Mouse (Mus musculus) forebrain, embryonic 16.5 days (tissue): ENCODE measurements at regions not wholly inside any gene's neighbourhood (a gene's known extent, or its start where the extent isn't known, plus 50 kb on each side); places are given as distances from the start of the nearest gene placed in this dataset.

Experiments used
- ATAC-seq: fragments of 200-750 bp; cut with Nextera tagmentation; 2 replicates; pipeline ENCODE4 v1.8.0; 2017; ENCODE audit warnings: mild to moderate bottlenecking, moderate library complexity
- H3K27ac ChIP-seq: fragments of 300-500 bp; sonication (generic); 2 replicates; pipeline ENCODE4 v1.5.1; 2014; ENCODE audit warnings: low read length, control low read depth
- H3K27me3 ChIP-seq: fragments of 300-500 bp; sonication (generic); replicated peaks from 2 replicates; pipeline ENCODE4 v1.6.1; 2014; ENCODE audit warnings: low read length; ENCODE audit not compliant: control insufficient read depth, insufficient read depth
- H3K36me3 ChIP-seq: fragments of 300-500 bp; sonication (generic); 2 replicates; pipeline ENCODE4 v1.6.1; 2014; ENCODE audit not compliant: control insufficient read depth, insufficient read depth
- H3K4me1 ChIP-seq: fragments of 300-500 bp; sonication (generic); replicated peaks from 2 replicates; pipeline ENCODE4 v1.6.1; 2014; ENCODE audit warnings: low read length; ENCODE audit not compliant: control insufficient read depth, insufficient read depth
- H3K4me2 ChIP-seq: fragments of 300-500 bp; sonication (generic); 2 replicates; pipeline ENCODE4 v1.6.1; 2014; ENCODE audit warnings: mild to moderate bottlenecking, low read length, control low read depth
- H3K4me3 ChIP-seq: fragments of 300-500 bp; sonication (generic); replicated peaks from 2 replicates; pipeline ENCODE4 v1.5.1; 2014; ENCODE audit warnings: mild to moderate bottlenecking, low read length, control low read depth
- H3K9ac ChIP-seq: fragments of 300-500 bp; sonication (generic); replicated peaks from 2 replicates; pipeline ENCODE4 v1.6.1; 2014; ENCODE audit warnings: low read depth, low read length, control low read depth
- H3K9me3 ChIP-seq: fragments of 300-500 bp; sonication (generic); 2 replicates; pipeline ENCODE4 v1.6.1; 2016; ENCODE audit warnings: low read length; ENCODE audit not compliant: control insufficient read depth
- WGBS: fragments of 180-500 bp; shearing (Covaris S2); extraction: QIAGEN DNeasy Blood & Tissue Kit; methylation state at CpG from one replicate; pipeline ENCODE4 v1.1.7; 2014; 5-methylcytosine and 5-hydroxymethylcytosine counted together

- Histone ChIP-seq H3K27me3 (no peaks in the 10 kb centered on the region), H3K4me3 (peak overlapping the region; percentile 62), H3K4me2 (peak overlapping the region; percentile 98), H3K9me3 (no peaks in the 10 kb centered on the region), H3K4me1 (peaks cover 3% of the 10 kb centered on the region; the same call in 1 of the 2 replicates), H3K36me3 (no peaks in the 10 kb centered on the region), H3K9ac (peak overlapping the region; percentile 58), H3K27ac (no peak overlapping the region)
- under 1% methylated on average over 5 of the region's 5 CpGs for WGBS
- peak; percentile 86 for ATAC-seq
These were observed 1103.2 kb upstream of the 2610301B20Rik start for GRCm38 (mm10) chr4:9771103-9771474.

- H3K9me3 ChIP-seq = no peaks in the 10 kb centered on the region
- no peak overlapping the region for H3K9ac ChIP-seq
- H3K4me3 ChIP-seq = no peak overlapping the region
- no peaks in the 10 kb centered on the region for H3K36me3 ChIP-seq
- H3K4me2 ChIP-seq = no peak overlapping the region
- H3K27me3 ChIP-seq = no peaks in the 10 kb centered on the region
- no peaks in the 10 kb centered on the region for H3K4me1 ChIP-seq
- no peak for ATAC-seq
- no peak overlapping the region for H3K27ac ChIP-seq
- 93% methylated on average over 8 of the region's 8 CpGs for WGBS
These were observed 1095.9 kb upstream of the 2610301B20Rik start for GRCm38 (mm10) chr4:9778391-9778790.

GRCm38 (mm10) chr4:9779594-9779993 is 1094.7 kb upstream of the 2610301B20Rik start:
- Histone ChIP-seq H3K36me3 (no peaks in the 10 kb centered on the region), H3K4me1 (no peaks in the 10 kb centered on the region), H3K27ac (no peak overlapping the region), H3K9ac (no peak overlapping the region), H3K4me3 (no peak overlapping the region), H3K4me2 (no peak overlapping the region), H3K9me3 (no peaks in the 10 kb centered on the region), H3K27me3 (no peaks in the 10 kb centered on the region)
- WGBS = 89% methylated on average over 3 of the region's 3 CpGs
- ATAC-seq = no peak

- H3K9me3 ChIP-seq = no peaks in the 10 kb centered on the region
- WGBS = 38% methylated on average over 9 of the region's 9 CpGs
- no peak overlapping the region for H3K27ac ChIP-seq
- H3K4me3 ChIP-seq = no peak overlapping the region
- H3K4me1 ChIP-seq = no peaks in the 10 kb centered on the region
- no peak overlapping the region for H3K9ac ChIP-seq
- H3K36me3 ChIP-seq = no peaks in the 10 kb centered on the region
- no peak overlapping the region for H3K4me2 ChIP-seq
- ATAC-seq = peak; percentile 65; the same call in 1 of the 2 replicates
- no peaks in the 10 kb centered on the region for H3K27me3 ChIP-seq
These were observed 1094.1 kb upstream of the 2610301B20Rik start for GRCm38 (mm10) chr4:9780179-9780578.

- Histone ChIP-seq H3K9me3 (no peaks in the 10 kb centered on the region), H3K4me1 (no peaks in the 10 kb centered on the region), H3K27me3 (no peaks in the 10 kb centered on the region), H3K36me3 (no peaks in the 10 kb centered on the region), H3K9ac (no peak overlapping the region), H3K4me2 (no peak overlapping the region), H3K4me3 (no peak overlapping the region), H3K27ac (no peak overlapping the region)
- 61% methylated on average over 2 of the region's 2 CpGs for WGBS
- ATAC-seq = no peak
These were observed 1093.0 kb upstream of the 2610301B20Rik start for GRCm38 (mm10) chr4:9781318-9781717.

- H3K27me3 ChIP-seq = no peaks in the 10 kb centered on the region
- H3K9ac ChIP-seq = no peak overlapping the region
- no peak overlapping the region for H3K4me3 ChIP-seq
- whole genome bisulfite sequencing = 37% methylated on average over 5 of the region's 5 CpGs
- no peak for ATAC-seq
- no peak overlapping the region for H3K27ac ChIP-seq
- H3K36me3 ChIP-seq = no peaks in the 10 kb centered on the region
- no peaks in the 10 kb centered on the region for H3K9me3 ChIP-seq
- H3K4me2 ChIP-seq = no peak overlapping the region
- H3K4me1 ChIP-seq = no peaks in the 10 kb centered on the region
These were observed 1086.4 kb upstream of the 2610301B20Rik start for GRCm38 (mm10) chr4:9787795-9788365.

GRCm38 (mm10) chr4:9790478-9790877 is 1083.8 kb upstream of the 2610301B20Rik start:
- Histone ChIP-seq H3K9me3 (no peaks in the 10 kb centered on the region), H3K4me3 (no peak overlapping the region), H3K36me3 (no peaks in the 10 kb centered on the region), H3K27me3 (no peaks in the 10 kb centered on the region), H3K9ac (no peak overlapping the region), H3K4me1 (no peaks in the 10 kb centered on the region), H3K4me2 (no peak overlapping the region), H3K27ac (no peak overlapping the region)
- WGBS = 94% methylated on average over 8 of the region's 8 CpGs
- ATAC-seq = no peak
